Mouse (Mus musculus): ENCODE results near the gene Hbp1.

GRCm38 (mm10) chr12:31917245-31917644 lies 33.1 kb downstream of the Hbp1 start:
- TF ChIP-seq CTCF (IDR thresholded peaks at IDR 0.05; ENCODE audit: low read depth, low read length), result no peak
- TF ChIP-seq POLR2A (IDR thresholded peaks at IDR 0.05; ENCODE audit: extremely low read depth, insufficient read depth, low read length), result no peak
